Mouse (Mus musculus) midbrain, postnatal 0 days (tissue): ENCODE results near the gene Fbxo27. TPM values are rescaled to one million over a fixed set of nuclear protein-coding genes. Genes with fewer than 3 reads are reported as not detected.
A peak's percentile ranks its signal among the peaks of the same experiment; 100 is the strongest.
"Not testable (repeated sequence)": the region's sequence is repeated elsewhere in the genome, so short reads cannot be mapped to it uniquely, and the experiment has no call there.

ENCODE experiments used
- ATAC-seq: fragments of 200-750 bp; cut with Nextera tagmentation; 2 replicates; pipeline ENCODE4 v1.8.0; 2017; ENCODE audit warnings: moderate number of reproducible peaks, mild to moderate bottlenecking, moderate TSS enrichment, moderate library complexity; ENCODE audit not compliant: low FRiP score
- DNase-seq: peaks from one replicate; pipeline ENCODE4 v3.0.0-alpha.2; 2015; ENCODE audit warnings: low spot score
- H3K27ac ChIP-seq: fragments of 300-500 bp; sonication (generic); 2 replicates; pipeline ENCODE4 v1.5.1; 2014; ENCODE audit warnings: low read depth, mild to moderate bottlenecking, low read length, mixed read lengths
- H3K27me3 ChIP-seq: fragments of 300-500 bp; sonication (generic); 2 replicates; pipeline ENCODE4 v1.6.1; 2014; ENCODE audit warnings: low read length, control low read depth, mixed read lengths; ENCODE audit not compliant: insufficient read depth
- H3K36me3 ChIP-seq: fragments of 300-500 bp; sonication (generic); 2 replicates; pipeline ENCODE4 v1.6.1; 2014; ENCODE audit warnings: low read length, control low read depth, mixed read lengths; ENCODE audit not compliant: insufficient read depth
- H3K4me1 ChIP-seq: fragments of 300-500 bp; sonication (generic); 2 replicates; pipeline ENCODE4 v1.6.1; 2014; ENCODE audit warnings: mild to moderate bottlenecking, control low read depth, antibody characterized with exemption, low read length, mixed read lengths; ENCODE audit not compliant: insufficient read depth
- H3K4me2 ChIP-seq: fragments of 300-500 bp; sonication (generic); 2 replicates; pipeline ENCODE4 v1.6.1; 2014; ENCODE audit warnings: low read depth, mild to moderate bottlenecking, low read length, mixed read lengths; ENCODE audit not compliant: poor library complexity, severe bottlenecking
- H3K4me3 ChIP-seq: fragments of 300-500 bp; sonication (generic); 2 replicates; pipeline ENCODE4 v1.5.1; 2014; ENCODE audit warnings: low read depth, mild to moderate bottlenecking, low read length, moderate library complexity
- H3K9ac ChIP-seq: fragments of 300-500 bp; sonication (generic); replicated peaks from 2 replicates; pipeline ENCODE4 v1.6.1; 2014; ENCODE audit warnings: mild to moderate bottlenecking, low read length, moderate library complexity, mixed read lengths; ENCODE audit not compliant: poor library complexity, severe bottlenecking
- H3K9me3 ChIP-seq: fragments of 300-500 bp; sonication (generic); 2 replicates; pipeline ENCODE4 v1.6.1; 2016; ENCODE audit warnings: low read length, control low read depth
- CTCF ChIP-seq: IDR thresholded peaks from 2 replicates; pipeline ENCODE4 v1.5.1; 2016; ENCODE audit warnings: antibody characterized with exemption, mild to moderate bottlenecking
- WGBS: fragments of 180-500 bp; shearing (Covaris S2); extraction: QIAGEN DNeasy Blood & Tissue Kit; methylation state at CpG from one replicate; pipeline ENCODE4 v1.1.7; 2014; 5-methylcytosine and 5-hydroxymethylcytosine counted together
- polyA plus RNA-seq: library from polyadenylated mRNA; unstranded; fragments of >200 nt; fragmentation: Nextera tagmentation; extraction: Ambion mirVana; gene quantifications from 2 replicates; pipeline ENCODE4 v1.2.1, GENCODE M21; 2015
- total RNA-seq: library from RNA; depleted of rRNA; stranded (reverse); fragments of >200 nt; gene quantifications from 2 replicates; pipeline ENCODE4 v1.2.3, GENCODE M21; 2014

Fbxo27 gene
- total and polyA plus RNA-seq, 2 experiments from 2014 or later = 7.4 to 10.4 TPM

DNA sequence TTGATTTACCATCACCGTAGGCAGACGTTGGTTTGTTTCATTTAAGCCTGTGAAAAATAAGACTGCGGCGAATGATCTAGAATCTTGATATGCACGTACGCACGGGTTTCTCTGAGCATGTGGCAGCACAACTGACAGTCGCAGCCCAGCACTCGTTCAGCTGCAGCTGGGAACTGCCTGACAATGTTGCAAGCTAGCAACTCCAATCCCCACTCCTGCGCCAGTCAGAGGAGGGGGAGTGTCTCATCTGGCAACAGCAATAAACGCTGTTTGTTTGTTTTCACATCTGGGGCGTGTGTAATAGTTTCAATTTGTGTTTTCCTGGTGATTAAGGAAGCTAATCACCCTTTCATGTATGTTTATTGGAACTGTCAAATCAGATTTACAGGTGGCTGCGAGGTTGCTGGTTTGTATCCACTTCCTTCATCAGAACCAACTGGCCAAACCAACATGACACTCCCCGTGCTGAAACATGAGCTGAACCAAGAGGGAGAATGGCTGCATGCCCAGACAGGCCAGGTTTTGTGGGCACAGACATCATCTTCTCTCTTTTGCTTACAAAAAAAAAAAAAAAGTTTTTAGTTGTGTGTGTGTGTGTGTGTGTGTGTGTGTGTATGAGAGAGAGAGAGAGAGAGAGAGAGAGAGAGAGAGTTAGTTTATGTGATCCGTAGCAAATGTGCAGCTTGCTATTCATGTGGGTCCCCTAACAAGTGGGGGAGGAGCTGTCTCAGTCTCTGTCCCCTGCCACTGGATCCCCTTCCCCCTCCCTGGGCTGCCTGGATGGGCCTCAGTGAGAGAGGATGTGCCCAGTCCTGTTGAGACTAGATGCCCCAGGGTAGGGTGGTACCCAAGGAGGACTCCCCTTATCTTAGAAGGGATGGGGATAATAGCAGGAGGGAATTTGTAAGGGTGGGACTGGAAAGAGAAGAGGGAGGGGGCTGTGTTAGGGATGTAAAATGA, 26.7 kb upstream of the Fbxo27 start:
- no peaks in the 10 kb centered on the region for H3K36me3 ChIP-seq
- no peaks in the 10 kb centered on the region for H3K27me3 ChIP-seq
- no peaks in the 10 kb centered on the region for H3K4me1 ChIP-seq
- no peak overlapping the region for H3K9ac ChIP-seq
- H3K9me3 ChIP-seq = no peaks in the 10 kb centered on the region
- peak overlapping the region; percentile 15; the same call in 1 of the 2 replicates for H3K4me2 ChIP-seq
- DNase-seq (peak; percentile 60), ATAC-seq (no peak)
- no peak for TF ChIP-seq CTCF
- WGBS = 39% methylated on average over 15 of the region's 15 CpGs
- no peak overlapping the region for H3K4me3 ChIP-seq
- H3K27ac ChIP-seq = no peak overlapping the region

DNA sequence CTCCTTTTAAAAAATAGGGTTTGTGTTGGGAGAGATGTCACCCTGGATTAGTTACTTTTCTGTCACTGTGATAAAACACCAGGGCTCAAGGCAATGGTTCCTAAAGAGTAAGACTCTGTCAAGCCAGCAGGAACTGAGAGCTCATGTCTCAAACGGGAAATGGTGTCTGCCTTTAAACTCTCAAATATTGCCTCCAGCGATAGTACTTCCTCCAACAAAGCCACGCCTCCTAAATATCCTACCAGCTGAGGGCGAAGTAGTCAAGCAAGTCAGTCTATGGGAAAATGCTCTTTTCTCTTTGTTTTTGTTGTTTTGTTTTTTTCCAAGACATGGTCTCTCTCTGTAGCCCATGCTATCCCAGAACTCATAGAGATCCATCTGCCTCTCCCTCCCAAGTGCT, 21.5 kb upstream of the Fbxo27 start:
- Histone ChIP-seq H3K9ac (no peak overlapping the region), H3K27ac (no peak overlapping the region), H3K4me1 (no peaks in the 10 kb centered on the region), H3K9me3 (no peaks in the 10 kb centered on the region), H3K4me2 (no peak overlapping the region), H3K4me3 (no peak overlapping the region), H3K27me3 (no peaks in the 10 kb centered on the region), H3K36me3 (no peaks in the 10 kb centered on the region)
- 75% methylated on average over 4 of the region's 4 CpGs for WGBS
- ATAC-seq = no peak
- DNase-seq = no peak
- TF ChIP-seq CTCF = no peak

DNA sequence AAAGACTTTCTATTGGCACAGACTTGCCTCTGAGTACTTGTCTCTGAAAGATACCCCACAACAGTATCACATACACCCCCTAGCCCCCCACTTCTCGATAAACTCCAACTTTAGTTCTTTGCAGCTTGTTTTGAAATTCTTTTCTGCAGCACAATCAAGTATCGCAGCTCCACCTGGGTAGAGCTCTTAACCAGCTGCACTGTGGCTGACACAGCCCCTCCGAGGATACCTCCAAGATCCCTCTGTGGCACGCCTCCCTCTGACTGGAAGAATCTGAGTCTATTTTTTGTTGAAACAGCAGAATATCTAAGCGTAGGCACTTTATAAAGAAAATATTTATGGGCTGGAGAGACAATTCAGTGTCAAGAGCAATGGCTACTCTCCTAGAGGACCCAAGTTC, 20.4 kb upstream of the Fbxo27 start:
- DNase-seq = no peak
- ATAC-seq = no peak
- 87% methylated on average over 5 of the region's 5 CpGs for WGBS
- no peak for TF ChIP-seq CTCF
- Histone ChIP-seq H3K4me2 (no peak overlapping the region), H3K4me1 (no peaks in the 10 kb centered on the region), H3K36me3 (no peaks in the 10 kb centered on the region), H3K4me3 (no peak overlapping the region), H3K9me3 (no peaks in the 10 kb centered on the region), H3K9ac (no peak overlapping the region), H3K27ac (no peak overlapping the region), H3K27me3 (no peaks in the 10 kb centered on the region)

DNA sequence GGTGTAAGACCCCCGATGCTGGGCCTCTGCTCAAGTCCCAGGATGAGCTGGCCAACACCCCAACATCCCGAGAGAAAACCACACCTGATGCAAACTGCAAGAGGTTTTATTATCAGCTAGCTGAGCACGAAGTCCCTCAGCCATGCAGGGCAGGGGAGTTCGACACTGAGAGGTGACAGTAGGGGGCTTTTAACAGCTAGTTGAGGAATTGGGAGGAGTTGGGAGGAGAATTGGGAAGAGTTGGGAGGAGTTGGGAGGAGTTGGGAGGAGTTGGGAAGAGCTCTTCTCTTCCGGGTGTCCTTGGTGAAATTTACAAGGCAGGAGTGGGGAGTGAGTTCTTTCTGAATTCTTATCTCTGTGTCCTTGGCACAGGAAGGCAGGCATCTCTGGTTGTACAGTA, 19.9 kb upstream of the Fbxo27 start:
- not testable (repeated sequence) for H3K9ac ChIP-seq, DNase-seq, H3K4me1 ChIP-seq, H3K4me3 ChIP-seq, H3K27me3 ChIP-seq, H3K27ac ChIP-seq, H3K4me2 ChIP-seq, H3K9me3 ChIP-seq, ATAC-seq, H3K36me3 ChIP-seq
- 74% methylated on average over 5 of the region's 5 CpGs for WGBS

DNA sequence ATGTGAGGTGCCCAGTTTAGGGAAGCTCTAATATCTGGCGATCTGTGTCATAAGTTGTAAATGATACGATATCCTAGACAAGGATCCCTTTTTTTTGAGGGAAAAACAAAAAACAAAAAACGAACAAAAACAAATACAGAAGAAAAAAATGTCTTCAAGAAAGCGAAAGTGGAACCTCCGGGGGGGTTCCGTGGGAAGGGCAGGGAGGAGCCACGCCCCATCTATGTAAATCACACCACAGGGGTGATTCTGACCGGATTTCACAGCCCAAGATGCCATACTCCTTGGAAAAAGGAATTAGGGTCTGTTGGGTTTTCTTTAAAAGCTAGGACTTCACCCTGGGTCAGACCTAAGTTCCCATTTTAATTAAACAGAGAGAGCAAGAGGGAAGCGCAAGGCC, 17.7 kb upstream of the Fbxo27 start:
- no peaks in the 10 kb centered on the region for H3K4me1 ChIP-seq
- H3K27me3 ChIP-seq = no peaks in the 10 kb centered on the region
- H3K27ac ChIP-seq = no peak overlapping the region
- no peak for ATAC-seq
- TF ChIP-seq CTCF = no peak
- no peak overlapping the region for H3K4me3 ChIP-seq
- H3K4me2 ChIP-seq = no peak overlapping the region
- no peaks in the 10 kb centered on the region for H3K36me3 ChIP-seq
- no peak for DNase-seq
- H3K9ac ChIP-seq = no peak overlapping the region
- no peaks in the 10 kb centered on the region for H3K9me3 ChIP-seq
- 86% methylated on average over 9 of the region's 9 CpGs for WGBS

DNA sequence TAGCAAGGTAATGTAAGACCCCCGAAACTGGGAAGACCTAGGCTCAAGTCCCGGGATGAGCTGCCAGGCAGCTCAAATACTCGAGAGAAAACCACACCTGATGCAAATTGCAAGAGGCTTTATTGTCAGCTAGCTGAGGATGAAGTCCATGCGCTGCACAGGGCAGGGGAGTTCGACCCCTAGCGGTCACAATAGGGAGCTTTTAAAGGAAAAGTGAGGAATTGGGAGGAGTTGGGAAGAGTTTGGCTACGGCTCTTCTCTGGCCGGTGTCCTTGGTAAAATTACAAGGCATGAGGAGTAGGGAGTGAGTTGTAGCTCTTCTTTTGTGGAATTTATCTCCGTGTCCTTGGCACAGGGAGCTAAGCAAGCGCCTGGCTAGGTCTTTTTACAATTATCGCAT, 16.9 kb upstream of the Fbxo27 start:
- ATAC-seq = no peak
- H3K4me2 ChIP-seq = no peak overlapping the region
- no peaks in the 10 kb centered on the region for H3K9me3 ChIP-seq
- TF ChIP-seq CTCF = peak; percentile 62
- no peaks in the 10 kb centered on the region for H3K4me1 ChIP-seq
- 50% methylated on average over 11 of the region's 11 CpGs for WGBS
- no peak overlapping the region for H3K27ac ChIP-seq
- H3K27me3 ChIP-seq = no peaks in the 10 kb centered on the region
- no peaks in the 10 kb centered on the region for H3K36me3 ChIP-seq
- DNase-seq = no peak
- no peak overlapping the region for H3K4me3 ChIP-seq
- no peak overlapping the region for H3K9ac ChIP-seq
